Mouse (Mus musculus): ENCODE data around the gene Cers6. TPM values are rescaled to one million over a fixed set of nuclear protein-coding genes. Genes with fewer than 3 reads are reported as not detected.
A peak's percentile ranks its signal among the peaks of the same experiment; 100 is the strongest.

The Cers6 gene
- polyA plus RNA-seq, 1 experiment from 2014 or later = 21.5 TPM

- no peak overlapping the region for H3K27ac ChIP-seq (ENCODE audit: low read depth, low read length)
- no peak for TF ChIP-seq CTCF (IDR thresholded peaks at IDR 0.05; ENCODE audit: low read depth)
- ATAC-seq = peak; percentile 70
- no peaks in the 10 kb centered on the region for H3K4me1 ChIP-seq (replicated peaks; ENCODE audit: control insufficient read depth, insufficient read depth, low read length)
- H3K9ac ChIP-seq (ENCODE audit: low read depth, low read length) = no peak overlapping the region
- no peaks in the 10 kb centered on the region for H3K9me3 ChIP-seq (ENCODE audit: control insufficient read depth)
- no peak overlapping the region for H3K4me3 ChIP-seq (ENCODE audit: low read depth, low read length)
- H3K36me3 ChIP-seq (ENCODE audit: control insufficient read depth, insufficient read depth) = no peaks in the 10 kb centered on the region
- H3K27me3 ChIP-seq (replicated peaks; ENCODE audit: control insufficient read depth, insufficient read depth, low read length) = no peaks in the 10 kb centered on the region
- no peak overlapping the region for H3K4me2 ChIP-seq (replicated peaks; ENCODE audit: low read depth)
- WGBS = 56% methylated on average over 6 of the region's 6 CpGs
These were observed 158.7 kb downstream of the Cers6 start for GRCm38 (mm10) chr2:69019821-69020489.

GRCm38 (mm10) chr2:69020636-69021310 is 159.5 kb downstream of the Cers6 start:
- H3K4me2 ChIP-seq (replicated peaks; ENCODE audit: low read depth) = no peak overlapping the region
- no peak overlapping the region for H3K27ac ChIP-seq (ENCODE audit: low read depth, low read length)
- no peaks in the 10 kb centered on the region for H3K36me3 ChIP-seq (ENCODE audit: control insufficient read depth, insufficient read depth)
- no peak overlapping the region for H3K4me3 ChIP-seq (ENCODE audit: low read depth, low read length)
- no peak for TF ChIP-seq CTCF (IDR thresholded peaks at IDR 0.05; ENCODE audit: low read depth)
- no peak overlapping the region for H3K9ac ChIP-seq (ENCODE audit: low read depth, low read length)
- H3K9me3 ChIP-seq (ENCODE audit: control insufficient read depth) = no peaks in the 10 kb centered on the region
- no peaks in the 10 kb centered on the region for H3K4me1 ChIP-seq (replicated peaks; ENCODE audit: control insufficient read depth, insufficient read depth, low read length)
- no peak for ATAC-seq
- H3K27me3 ChIP-seq (replicated peaks; ENCODE audit: control insufficient read depth, insufficient read depth, low read length) = no peaks in the 10 kb centered on the region
- WGBS = 85% methylated on average over 4 of the region's 4 CpGs

- WGBS = 64% methylated on average over 4 of the region's 4 CpGs
- no peak for TF ChIP-seq CTCF (IDR thresholded peaks at IDR 0.05; ENCODE audit: low read depth)
- Histone ChIP-seq H3K27ac (ENCODE audit: low read depth, low read length) (no peak overlapping the region), H3K9ac (ENCODE audit: low read depth, low read length) (no peak overlapping the region), H3K4me1 (replicated peaks; ENCODE audit: control insufficient read depth, insufficient read depth, low read length) (no peaks in the 10 kb centered on the region), H3K4me3 (ENCODE audit: low read depth, low read length) (no peak overlapping the region), H3K4me2 (replicated peaks; ENCODE audit: low read depth) (no peak overlapping the region), H3K9me3 (ENCODE audit: control insufficient read depth) (no peaks in the 10 kb centered on the region), H3K27me3 (replicated peaks; ENCODE audit: control insufficient read depth, insufficient read depth, low read length) (no peaks in the 10 kb centered on the region), H3K36me3 (ENCODE audit: control insufficient read depth, insufficient read depth) (no peaks in the 10 kb centered on the region)
- no peak for ATAC-seq
These were observed 160.3 kb downstream of the Cers6 start for GRCm38 (mm10) chr2:69021516-69021915.

GRCm38 (mm10) chr2:69024856-69025255 is 163.6 kb downstream of the Cers6 start:
- no peaks in the 10 kb centered on the region for H3K27me3 ChIP-seq (replicated peaks; ENCODE audit: control insufficient read depth, insufficient read depth, low read length)
- no peak overlapping the region for H3K9ac ChIP-seq (ENCODE audit: low read depth, low read length)
- WGBS = 89% methylated on average over 2 of the region's 2 CpGs
- H3K4me3 ChIP-seq (ENCODE audit: low read depth, low read length) = no peak overlapping the region
- H3K9me3 ChIP-seq (ENCODE audit: control insufficient read depth) = no peaks in the 10 kb centered on the region
- H3K27ac ChIP-seq (ENCODE audit: low read depth, low read length) = no peak overlapping the region
- H3K36me3 ChIP-seq (ENCODE audit: control insufficient read depth, insufficient read depth) = no peaks in the 10 kb centered on the region
- no peaks in the 10 kb centered on the region for H3K4me1 ChIP-seq (replicated peaks; ENCODE audit: control insufficient read depth, insufficient read depth, low read length)
- TF ChIP-seq CTCF (IDR thresholded peaks at IDR 0.05; ENCODE audit: low read depth) = no peak
- no peak overlapping the region for H3K4me2 ChIP-seq (replicated peaks; ENCODE audit: low read depth)
- no peak for ATAC-seq

- no peak for TF ChIP-seq CTCF (IDR thresholded peaks at IDR 0.05; ENCODE audit: low read depth)
- WGBS = 26% methylated on average over 2 of the region's 2 CpGs
- no peaks in the 10 kb centered on the region; the same call in 1 of the 2 replicates for H3K4me1 ChIP-seq (replicated peaks; ENCODE audit: control insufficient read depth, insufficient read depth, low read length)
- H3K27me3 ChIP-seq (replicated peaks; ENCODE audit: control insufficient read depth, insufficient read depth, low read length) = no peaks in the 10 kb centered on the region
- H3K27ac ChIP-seq (ENCODE audit: low read depth, low read length) = no peak overlapping the region
- no peak overlapping the region for H3K4me3 ChIP-seq (ENCODE audit: low read depth, low read length)
- H3K9me3 ChIP-seq (ENCODE audit: control insufficient read depth) = no peaks in the 10 kb centered on the region
- no peak overlapping the region for H3K4me2 ChIP-seq (replicated peaks; ENCODE audit: low read depth)
- ATAC-seq = 0 out of 2 replicates have a peak, but pooled peaks have one; percentile 22
- no peaks in the 10 kb centered on the region; the same call in 1 of the 2 replicates for H3K36me3 ChIP-seq (ENCODE audit: control insufficient read depth, insufficient read depth)
- H3K9ac ChIP-seq (ENCODE audit: low read depth, low read length) = no peak overlapping the region
These were observed 171.3 kb downstream of the Cers6 start for GRCm38 (mm10) chr2:69032562-69032961.

- no peak for TF ChIP-seq CTCF (IDR thresholded peaks at IDR 0.05; ENCODE audit: low read depth)
- Histone ChIP-seq H3K27me3 (replicated peaks; ENCODE audit: control insufficient read depth, insufficient read depth, low read length) (no peaks in the 10 kb centered on the region), H3K36me3 (ENCODE audit: control insufficient read depth, insufficient read depth) (no peaks in the 10 kb centered on the region; the same call in 1 of the 2 replicates), H3K4me2 (replicated peaks; ENCODE audit: low read depth) (no peak overlapping the region), H3K4me3 (ENCODE audit: low read depth, low read length) (no peak overlapping the region), H3K4me1 (replicated peaks; ENCODE audit: control insufficient read depth, insufficient read depth, low read length) (no peaks in the 10 kb centered on the region; the same call in 1 of the 2 replicates), H3K27ac (ENCODE audit: low read depth, low read length) (no peak overlapping the region), H3K9me3 (ENCODE audit: control insufficient read depth) (no peaks in the 10 kb centered on the region), H3K9ac (ENCODE audit: low read depth, low read length) (no peak overlapping the region)
- no peak for ATAC-seq
- WGBS = 62% methylated on average over 4 of the region's 4 CpGs
These were observed 174.2 kb downstream of the Cers6 start for GRCm38 (mm10) chr2:69035457-69035856.
